Mouse (Mus musculus): Measurements from ENCODE around the gene Hist3h2a.

The Hist3h2a gene

DNA sequence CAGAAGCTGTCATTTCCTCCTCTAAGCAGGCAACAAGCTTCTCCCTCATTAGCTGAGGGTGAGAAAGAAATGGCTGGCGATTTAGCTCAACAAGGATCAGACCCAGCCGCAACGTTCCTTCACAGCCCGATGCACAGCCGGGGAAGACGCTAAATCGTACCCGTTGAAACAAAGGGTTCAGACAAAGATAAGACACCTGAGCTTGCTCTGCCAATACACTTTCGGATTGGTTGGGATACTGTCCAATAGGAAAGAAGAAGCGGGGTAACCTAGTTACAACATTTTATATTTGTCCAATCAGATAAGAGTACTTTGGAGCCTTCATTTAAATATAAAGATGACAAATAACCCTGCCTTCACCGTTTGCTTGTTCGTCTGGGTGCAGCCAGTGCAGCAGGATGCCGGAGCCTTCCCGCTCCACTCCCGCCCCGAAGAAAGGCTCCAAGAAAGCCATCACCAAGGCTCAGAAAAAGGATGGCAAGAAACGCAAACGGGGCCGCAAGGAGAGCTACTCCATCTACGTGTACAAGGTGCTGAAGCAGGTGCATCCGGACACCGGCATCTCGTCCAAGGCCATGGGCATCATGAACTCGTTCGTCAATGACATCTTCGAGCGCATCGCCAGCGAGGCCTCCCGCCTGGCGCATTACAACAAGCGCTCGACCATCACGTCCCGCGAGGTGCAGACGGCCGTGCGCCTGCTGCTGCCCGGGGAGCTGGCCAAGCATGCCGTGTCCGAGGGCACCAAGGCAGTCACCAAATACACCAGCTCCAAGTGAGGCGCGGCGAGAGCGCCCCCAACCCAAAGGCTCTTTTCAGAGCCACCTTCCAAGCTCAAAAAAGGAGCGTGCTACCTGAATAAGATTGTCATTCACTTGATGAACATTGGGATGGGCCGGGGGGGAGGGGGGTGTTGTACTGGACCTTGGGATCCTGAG lies 5.7 kb upstream of the Hist3h2a start, which contains the start of gene Hist3h2ba:
Gene Hist3h2ba (plus strand): TSS at position 379 of the 938 bp plus-strand sequence.
- DNase-seq: peak; percentile 63 to 77

DNA sequence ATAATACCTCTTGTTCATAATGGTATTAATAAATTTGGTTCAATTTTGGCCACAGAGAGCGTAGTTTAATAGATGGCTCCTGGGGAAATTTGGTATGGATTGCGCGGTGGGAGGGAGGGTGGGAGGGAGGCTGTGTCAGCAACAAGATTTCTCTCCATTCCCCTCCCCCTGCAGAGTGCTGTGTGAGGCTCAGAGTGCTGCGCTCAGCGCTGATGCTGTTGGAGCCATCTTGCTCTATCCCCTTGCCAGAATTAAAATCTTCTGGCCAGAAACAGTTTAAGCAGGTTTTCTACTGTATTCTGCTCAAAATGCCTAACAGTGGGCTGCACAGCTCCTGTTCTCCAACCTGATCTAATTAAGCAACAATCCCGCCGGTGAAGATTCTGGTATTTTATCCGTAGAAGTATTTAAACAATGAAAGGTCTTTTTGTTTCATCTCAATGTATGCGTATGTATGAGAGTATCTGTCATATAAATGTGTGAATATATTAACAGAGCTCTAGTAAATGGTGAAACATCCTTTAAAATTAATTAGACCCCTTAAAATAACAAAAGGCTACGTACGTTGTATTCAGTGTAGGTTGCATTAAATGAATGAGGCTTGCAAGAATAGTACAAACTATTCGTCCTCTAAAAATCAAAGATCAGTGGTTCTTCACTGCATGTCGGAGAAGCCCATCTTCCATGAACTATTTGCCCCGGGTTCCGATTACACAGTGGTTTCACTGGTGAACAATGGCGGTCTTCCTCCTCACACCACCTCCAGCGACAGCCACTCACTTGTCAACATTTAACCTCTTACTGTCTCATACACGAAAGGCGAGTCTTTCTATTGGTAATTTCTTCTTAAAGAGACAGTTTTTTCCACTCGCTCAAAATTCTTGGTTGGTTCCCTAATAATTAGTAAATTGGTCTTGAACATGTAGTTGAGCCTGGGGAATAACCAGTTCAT lies 4.7 kb upstream of the Hist3h2a start:
- DNase-seq: peak; percentile 40 to 55

DNA sequence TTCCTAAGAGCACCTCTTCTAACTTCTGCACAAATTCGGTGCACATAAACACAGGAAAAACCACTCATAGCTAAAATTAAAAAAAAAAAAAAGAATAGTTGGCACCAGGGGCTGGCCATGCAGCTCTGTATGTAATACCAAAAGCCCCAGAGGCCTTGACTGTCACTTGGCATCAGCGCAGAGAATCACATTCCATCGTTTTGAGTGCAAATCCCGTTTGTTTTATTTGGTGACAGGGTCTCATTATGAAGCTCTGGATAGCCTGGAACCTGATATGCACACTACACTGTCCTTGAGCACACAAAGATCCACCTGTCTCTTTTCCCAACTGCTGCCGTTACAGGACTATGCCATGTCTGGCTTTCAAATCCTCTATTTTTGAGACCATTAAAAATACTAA lies 3.3 kb upstream of the Hist3h2a start:
- no peak for DNase-seq

DNA sequence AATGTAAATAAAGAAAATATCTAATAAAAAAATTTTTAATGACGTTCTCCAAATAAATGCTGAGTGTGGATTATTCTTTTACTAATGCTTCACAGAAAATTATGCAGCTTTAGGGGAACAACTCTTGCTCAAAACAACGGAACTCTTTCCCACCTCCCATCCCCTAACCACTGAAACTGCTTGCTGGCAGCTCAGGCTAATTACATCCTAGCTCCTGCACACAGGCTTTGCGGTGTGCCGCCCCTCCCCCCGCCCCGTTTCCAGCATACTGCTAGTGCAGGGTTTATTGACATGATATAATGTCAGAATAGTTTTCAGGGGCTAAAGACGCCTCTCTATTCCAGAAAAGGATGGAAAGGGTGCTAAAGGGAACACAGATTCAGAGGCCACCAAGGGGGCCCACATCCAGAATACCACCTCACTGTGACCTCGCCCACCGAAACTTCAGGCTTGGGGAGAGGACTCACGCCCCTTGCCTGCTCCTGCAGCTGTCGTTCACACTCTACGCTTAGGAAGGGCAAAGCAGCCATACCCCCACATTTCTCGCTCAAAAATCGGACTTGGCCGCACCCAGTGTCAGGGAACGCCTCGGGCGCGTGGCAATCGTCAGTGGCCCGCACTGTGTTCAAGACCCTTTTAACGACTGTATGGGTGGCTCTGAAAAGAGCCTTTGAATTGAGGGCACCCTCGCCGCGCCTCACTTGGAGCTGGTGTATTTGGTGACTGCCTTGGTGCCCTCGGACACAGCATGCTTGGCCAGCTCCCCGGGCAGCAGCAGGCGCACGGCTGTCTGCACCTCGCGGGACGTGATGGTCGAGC lies 925 bp upstream of the Hist3h2a start:
- peak in 1 of 2 experiments; percentile 39 for DNase-seq

DNA sequence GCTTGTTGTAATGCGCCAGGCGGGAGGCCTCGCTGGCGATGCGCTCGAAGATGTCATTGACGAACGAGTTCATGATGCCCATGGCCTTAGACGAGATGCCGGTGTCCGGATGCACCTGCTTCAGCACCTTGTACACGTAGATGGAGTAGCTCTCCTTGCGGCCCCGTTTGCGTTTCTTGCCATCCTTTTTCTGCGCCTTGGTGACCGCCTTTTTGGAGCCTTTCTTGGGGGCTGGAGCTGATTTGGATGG lies 390 bp upstream of the Hist3h2a start:
- peak in 1 of 2 experiments; percentile 65 for DNase-seq

DNA sequence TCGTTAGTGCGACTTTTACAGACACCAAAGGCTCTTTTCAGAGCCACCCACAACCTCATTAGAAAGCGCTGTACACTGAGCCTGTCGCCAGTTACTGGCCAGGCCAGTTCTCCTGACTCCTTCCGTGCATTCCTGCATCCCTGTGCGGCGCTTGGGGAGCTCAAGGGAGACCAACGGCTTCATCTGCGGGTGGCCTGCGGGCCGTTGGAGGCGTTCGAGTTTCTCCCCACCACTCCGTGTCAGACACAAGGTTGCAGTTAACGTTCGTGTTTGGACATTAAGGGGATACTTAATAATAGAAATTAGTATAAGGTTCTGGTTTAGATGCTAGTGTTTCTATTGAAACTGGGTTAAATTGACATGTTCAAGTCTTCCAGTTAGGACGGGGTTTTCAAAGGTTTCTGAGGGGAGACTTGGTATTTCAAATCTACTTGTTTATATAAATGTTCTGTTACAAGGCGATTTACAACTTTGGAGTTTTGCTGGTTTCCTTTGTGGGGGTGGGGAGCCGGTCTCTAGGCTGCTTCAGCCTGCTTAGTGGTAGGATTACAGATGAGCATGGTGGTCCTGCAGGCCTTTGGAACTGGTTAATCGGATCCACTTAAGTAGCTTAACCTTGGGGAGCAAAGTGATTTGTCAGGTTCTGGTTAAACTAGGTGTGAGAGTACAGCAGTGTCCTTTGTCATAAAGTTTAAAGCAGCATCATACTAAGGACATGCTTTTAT lies 820 bp downstream of the Hist3h2a start:
- DNase-seq: peak; percentile 44 to 59

DNA sequence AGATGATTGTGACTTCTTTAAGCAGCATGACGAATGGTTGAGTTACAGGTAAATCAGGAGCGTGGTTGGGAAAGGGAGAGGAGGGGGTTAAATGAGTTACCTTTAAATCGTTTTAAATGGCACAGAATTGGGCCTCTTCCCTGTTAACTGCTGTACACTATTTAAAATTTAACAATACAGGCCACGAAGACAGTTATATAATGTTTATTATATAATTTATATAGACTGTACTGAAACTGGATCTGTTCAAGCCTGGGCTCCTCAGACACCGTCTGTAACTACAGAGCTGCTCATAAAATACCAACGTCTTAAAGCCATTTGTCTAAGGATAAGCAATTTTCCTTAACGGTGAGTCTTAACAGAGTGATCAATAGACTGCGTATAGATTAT lies 1.4 kb downstream of the Hist3h2a start:
- DNase-seq: no peak

DNA sequence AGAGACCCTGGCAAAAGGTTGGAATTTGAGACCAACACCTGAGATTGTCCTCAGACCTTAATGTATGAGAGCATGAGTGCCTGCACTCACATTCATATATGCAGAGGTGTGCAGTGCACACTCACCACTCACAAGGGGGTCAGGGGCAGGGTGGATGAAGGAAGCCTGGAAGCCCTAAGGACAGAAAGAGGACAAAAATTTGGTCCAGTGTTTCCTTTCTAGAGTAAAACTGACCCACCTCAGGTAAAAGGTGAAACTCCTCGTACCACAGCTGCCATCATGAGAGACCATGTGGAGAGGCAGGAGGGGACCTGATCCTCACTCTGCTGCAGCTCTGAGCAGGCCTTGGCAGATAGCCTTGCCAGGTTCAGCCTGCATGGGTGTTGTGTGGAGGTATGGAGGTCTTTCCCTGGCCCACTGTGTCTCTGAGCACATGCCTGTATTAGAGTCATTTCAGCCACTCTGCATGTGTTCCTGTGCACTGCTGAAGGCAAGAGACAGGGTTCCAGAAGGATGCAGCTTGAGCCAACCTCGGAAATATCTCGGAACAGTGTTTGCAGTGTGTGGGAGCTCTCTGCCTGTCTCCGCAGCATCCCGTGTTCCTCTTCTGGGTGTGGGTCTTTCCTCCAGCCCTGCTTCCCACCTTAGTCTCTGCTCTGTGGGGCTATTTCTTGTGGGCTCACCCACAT lies 2.9 kb downstream of the Hist3h2a start:
- DNase-seq: no peak

DNA sequence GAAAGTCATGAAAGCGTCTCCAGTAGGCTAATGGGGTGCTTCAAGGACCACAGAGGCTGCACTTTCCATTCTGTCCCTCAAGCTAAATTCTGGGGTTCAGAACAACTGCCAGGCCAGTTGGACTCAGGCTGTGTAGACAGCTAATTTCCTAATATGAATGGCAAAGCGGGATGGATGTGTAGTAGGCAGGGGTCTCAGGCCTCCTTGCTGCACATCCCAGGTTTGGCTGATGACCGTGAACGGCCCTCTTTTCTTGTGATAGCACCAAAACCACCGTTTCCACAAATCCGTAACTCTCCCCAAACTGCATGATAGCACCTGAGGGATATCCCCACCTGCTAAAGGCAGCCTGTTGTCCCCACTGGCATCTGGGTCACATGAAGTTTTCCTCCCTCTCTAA lies 4.1 kb downstream of the Hist3h2a start:
- no peak for DNase-seq

DNA sequence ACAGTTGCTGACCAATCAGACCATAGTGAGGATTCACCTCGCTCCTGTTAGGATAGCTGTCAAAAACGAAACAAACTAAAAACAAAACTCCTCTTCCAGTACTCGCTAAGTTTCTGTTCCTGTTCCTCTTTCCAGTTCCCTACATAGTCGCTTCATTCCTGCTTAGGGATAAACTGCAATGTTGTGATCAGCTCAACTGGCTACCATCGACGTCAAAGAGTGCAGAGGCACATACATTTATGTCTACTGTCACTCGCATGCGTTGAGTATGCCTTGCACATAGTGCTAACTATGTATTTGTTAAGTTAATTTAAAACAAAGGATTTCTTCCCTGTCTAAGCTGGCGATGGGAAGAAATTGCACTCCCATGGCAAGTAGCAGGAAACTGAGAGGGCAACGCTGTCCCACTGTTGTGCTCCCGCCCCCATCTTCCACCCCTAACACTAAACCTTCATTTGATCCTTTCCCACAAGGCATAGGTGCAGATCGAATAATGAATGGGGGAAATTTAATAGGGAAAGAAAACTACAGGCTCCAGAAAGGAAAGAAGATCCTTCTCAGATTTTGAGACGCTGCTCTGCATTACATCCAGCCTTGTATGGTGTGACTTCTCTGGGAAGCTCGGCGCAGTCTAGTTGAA lies 4.8 kb downstream of the Hist3h2a start:
- DNase-seq: no peak

DNA sequence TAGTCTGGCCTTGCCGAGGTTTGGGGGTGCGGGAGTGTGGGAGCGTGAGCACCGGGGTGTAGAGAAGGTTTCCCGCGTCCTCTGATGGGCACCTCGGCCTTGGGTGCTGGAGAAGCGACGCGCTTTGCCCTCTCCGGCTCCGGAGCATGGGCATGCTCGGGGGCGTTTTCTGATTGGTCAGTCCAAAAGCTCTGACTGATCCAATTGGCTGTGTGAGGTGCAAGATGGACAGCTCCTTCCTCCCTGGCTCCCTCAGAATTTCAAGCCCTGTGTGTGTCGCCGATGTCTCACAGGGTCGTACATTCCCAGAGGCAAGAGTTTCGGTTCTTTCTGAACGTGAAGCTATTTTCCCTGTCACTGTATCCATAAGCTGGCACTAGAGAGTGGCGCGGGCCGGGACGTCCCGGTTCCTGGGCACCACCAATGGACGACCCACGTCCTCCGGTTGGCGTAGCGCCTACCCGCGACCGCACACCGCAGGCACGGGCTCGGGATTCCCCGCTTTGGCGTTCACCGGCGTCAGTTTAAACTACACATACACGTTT lies 5.5 kb downstream of the Hist3h2a start:
- peak; percentile 80 to 87 for DNase-seq

DNA sequence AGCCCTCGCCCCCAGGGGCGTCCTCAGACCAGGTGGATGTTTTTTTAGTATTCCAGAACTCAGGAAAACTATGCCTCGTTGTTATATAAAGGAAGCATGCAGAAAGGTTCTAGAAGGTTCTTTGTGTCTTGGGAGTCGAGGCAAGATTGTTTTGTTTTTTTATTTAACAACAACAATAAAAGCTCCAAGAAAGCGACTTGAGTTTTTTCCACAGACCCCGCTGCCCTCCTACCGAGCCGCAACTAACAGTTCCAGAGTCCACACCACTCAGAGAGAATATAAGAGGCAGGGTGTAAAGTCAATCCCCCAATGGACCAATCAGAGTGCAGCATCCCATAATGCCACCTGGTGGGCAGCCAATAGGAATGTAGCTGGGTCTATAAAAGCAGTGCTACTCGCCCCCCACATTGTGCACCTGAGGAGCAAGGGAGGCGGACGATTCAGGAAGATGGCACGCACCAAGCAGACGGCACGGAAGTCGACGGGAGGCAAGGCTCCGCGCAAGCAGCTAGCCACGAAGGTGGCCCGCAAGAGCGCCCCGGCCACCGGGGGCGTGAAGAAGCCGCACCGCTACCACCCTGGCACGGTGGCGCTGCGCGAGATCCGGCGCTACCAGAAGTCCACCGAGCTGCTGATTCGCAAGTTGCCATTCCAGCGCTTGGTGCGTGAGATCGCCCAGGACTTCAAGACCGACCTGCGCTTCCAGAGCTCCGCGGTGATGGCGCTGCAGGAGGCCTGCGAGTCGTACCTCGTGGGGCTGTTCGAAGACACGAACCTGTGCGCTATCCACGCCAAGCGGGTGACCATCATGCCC lies 7.1 kb downstream of the Hist3h2a start:
- peak in 1 of 2 experiments; percentile 28 for DNase-seq

DNA sequence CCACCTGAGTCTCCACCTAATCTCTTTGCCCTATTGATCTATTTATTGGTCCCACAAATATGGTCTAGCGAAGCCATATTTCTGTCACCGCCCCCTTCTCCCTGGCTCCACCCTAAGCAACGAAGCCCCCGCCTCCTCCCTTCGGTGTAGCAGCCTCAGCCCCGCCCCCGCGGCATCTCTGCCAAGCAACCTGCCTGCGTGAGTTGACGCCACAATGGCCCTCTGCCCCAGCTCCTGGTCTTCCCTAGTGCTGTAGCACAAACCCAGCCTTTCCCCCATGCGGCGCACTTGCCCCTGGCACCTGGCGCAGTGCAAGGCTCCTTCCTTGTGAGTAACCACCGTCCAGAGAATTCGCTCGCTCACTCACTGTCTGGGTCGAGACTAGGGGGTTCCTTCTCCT lies 9.1 kb downstream of the Hist3h2a start:
- peak; percentile 68 to 80 for DNase-seq

DNA sequence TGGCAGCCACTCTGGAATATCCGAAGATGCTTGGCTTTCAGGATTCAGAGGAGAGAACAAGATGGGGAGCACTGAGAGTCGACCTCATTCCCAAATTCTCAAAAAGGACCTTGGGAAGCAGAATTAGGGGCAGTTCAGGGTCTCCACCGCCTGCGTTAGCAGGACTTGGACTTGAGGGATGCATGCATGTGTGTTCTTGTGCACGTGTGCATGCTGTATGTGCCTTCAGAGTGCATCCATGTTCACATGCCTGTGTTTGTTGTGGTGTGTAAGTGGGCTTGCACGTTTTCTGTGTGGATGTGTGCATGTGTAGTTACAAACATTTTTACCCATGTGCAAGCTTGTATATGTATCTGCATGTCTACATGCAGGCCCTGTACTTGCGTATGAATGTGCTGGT lies 9.7 kb downstream of the Hist3h2a start:
- DNase-seq: no peak

DNA sequence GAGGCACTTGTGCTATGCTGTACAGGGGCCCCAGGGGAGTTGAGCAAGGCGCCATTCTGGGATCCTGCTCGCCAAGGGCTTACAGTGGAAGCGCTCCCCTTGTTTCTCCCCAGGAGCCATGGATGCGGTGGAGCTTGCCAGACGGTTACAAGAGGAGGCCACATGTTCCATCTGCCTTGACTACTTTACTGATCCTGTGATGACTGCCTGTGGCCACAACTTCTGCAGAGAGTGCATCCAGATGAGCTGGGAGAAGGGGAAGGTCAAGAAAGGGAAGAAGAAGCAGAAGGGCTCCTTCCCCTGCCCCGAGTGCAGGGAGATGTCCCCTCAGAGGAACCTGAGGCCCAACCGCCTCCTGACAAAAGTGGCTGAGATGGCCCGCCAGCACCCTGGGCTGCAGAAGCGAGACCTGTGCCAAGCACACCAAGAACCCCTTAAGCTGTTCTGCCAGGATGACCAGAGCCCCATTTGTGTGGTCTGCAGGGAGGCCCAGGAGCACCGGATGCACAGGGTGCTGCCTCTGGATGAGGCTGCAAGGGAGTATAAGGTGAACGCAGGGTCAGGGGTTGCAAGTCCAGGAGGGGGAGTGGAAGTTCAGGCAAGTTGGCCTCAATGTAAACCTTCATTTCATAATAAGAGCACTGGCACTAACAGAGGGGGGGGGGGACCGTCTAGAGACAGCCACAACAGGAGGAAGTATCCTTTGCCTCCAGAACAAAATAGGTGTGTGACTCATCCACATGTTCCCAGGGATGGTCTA lies 10.7 kb downstream of the Hist3h2a start:
- DNase-seq: peak in 1 of 2 experiments; percentile 61

DNA sequence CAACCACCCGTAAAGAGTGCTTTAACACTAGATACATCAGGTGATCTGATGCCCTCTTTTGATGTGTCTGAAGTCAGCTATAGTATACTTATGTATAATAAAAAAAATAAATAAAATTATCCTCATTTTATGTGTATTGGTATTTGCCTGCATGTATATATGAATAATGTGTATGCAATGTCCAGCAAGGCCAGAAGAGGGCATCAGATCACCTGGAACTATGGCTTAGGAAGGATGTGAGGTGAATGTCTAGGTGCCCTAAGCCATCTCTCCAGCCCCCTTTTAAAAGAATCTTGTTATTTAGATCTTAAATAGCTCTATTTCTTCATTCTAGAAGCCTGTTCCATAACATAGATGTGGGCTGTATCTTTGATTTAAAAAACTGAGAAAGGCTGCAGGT lies 12.9 kb downstream of the Hist3h2a start:
- peak in 1 of 2 experiments; percentile 56 for DNase-seq

DNA sequence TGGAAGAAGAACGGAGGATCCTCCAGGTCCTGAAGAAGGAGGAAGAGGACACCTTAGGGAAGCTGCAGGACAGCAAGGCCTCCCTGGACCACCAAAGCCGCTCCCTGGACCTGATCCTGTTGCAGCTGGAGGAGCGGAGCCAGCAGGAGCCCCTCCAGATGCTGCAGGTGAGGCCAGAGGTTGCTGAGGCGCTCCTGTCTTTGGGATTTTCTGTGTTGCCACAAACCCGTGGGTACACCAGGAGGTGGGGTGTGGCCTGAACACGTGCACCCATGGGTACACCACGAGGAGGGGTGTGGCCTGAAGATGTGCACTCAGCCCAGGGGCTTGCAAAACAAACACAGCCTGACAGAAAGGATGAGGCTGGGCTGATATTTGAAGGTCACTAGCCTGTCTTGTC lies 14.1 kb downstream of the Hist3h2a start:
- no peak for DNase-seq

DNA sequence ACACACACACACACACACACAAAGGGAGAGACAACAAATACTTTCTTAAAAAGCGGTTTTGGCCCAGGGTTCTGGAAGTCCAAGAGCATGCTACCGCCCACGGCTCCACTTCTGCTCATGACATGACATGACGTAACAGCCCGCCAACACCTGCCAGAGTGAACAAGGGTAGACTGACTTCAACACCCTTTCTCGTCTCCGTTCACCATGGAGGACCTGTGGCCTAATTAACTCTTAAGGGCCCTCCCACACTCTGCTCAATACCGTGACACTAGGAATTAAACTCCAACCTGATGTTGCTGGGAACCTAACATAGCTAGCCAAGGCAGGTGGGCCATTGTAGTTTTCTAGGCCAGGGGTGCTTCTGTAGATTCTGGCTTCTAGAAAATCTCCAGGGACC lies 14.5 kb downstream of the Hist3h2a start:
- peak in 1 of 2 experiments; percentile 57 for DNase-seq

DNA sequence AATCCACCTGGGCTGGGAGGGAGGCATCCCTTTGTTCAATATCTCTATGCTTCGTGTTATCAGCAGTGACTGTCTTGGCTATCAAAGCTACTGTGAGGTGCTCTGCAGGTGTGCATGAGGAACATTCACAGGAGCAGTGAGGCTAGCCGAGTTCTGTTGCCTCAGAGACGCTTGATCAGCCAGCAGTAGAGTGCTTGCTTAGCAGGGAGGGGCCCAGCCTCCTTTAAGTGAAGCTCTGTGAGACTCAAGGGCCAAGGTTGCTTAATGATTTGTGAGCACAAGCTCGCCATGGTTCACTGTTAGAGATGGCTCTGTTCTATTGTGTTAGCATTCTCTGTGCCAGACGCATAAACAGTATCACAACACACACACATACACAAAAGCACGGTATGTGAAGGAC lies 15.2 kb downstream of the Hist3h2a start:
- DNase-seq: peak; percentile 58 to 78
